Mouse (Mus musculus) CH12.LX (cell line): ENCODE data around the gene Rpl9-ps1. TPM values are rescaled to one million over a fixed set of nuclear protein-coding genes. Genes with fewer than 3 reads are reported as not detected.

Experiments
- DNase-seq: peaks from one replicate; pipeline ENCODE4 v3.0.0-alpha.2; 2013; ENCODE audit errors: extremely low read depth
- H3K27ac ChIP-seq: 2 replicates; pipeline ENCODE4 v1.5.1; 2012; ENCODE audit warnings: low read depth, mild to moderate bottlenecking, control low read depth, moderate library complexity; ENCODE audit not compliant: insufficient read depth
- H3K27me3 ChIP-seq: replicated peaks from 2 replicates; pipeline ENCODE3; 2012; ENCODE audit warnings: inconsistent platforms
- H3K36me3 ChIP-seq, 2 experiments: replicated peaks in 1 of 2; 2 replicates each; pipeline versions ENCODE3 to v1.6.1; 2012; ENCODE audit warnings: inconsistent platforms in 1 of 2, low read length in 1 of 2, mild to moderate bottlenecking in 1 of 2, mixed read lengths in 1 of 2, moderate library complexity in 1 of 2; ENCODE audit not compliant: control insufficient read depth in 1 of 2, insufficient read depth in 1 of 2
- H3K4me1 ChIP-seq, 2 experiments: 2 replicates each; pipeline ENCODE4 v1.6.1; 2012; ENCODE audit warnings: inconsistent platforms in 1 of 2, moderate library complexity in 1 of 2; ENCODE audit not compliant: insufficient read depth in 2 of 2, control insufficient read depth in 1 of 2
- H3K4me2 ChIP-seq: 2 replicates; pipeline ENCODE4 v1.6.1; 2012; ENCODE audit warnings: low read depth, mild to moderate bottlenecking, control low read depth; ENCODE audit not compliant: poor library complexity, insufficient read depth, severe bottlenecking
- H3K4me3 ChIP-seq, 3 experiments: fragments of 150-350 bp in 1 of 3; sonication (generic) in 1 of 3; replicated peaks in 1 of 3; 2 replicates each; pipeline versions ENCODE3 to v1.5.1; 2011 to 2012; ENCODE audit warnings: low read depth in 2 of 3, low read length in 2 of 3, mild to moderate bottlenecking in 2 of 3, moderate library complexity in 2 of 3, control low read depth in 1 of 3, improper control_type of control experiment in 1 of 3, inconsistent platforms in 1 of 3, mixed read lengths in 1 of 3; ENCODE audit not compliant: poor library complexity in 1 of 3
- H3K79me2 ChIP-seq: replicated peaks from 2 replicates; pipeline ENCODE4 v1.6.1; 2012; ENCODE audit warnings: mild to moderate bottlenecking, moderate library complexity; ENCODE audit not compliant: control insufficient read depth, poor library complexity, insufficient read depth, severe bottlenecking; ENCODE audit errors: extremely low read depth
- H3K9ac ChIP-seq: 2 replicates; pipeline ENCODE4 v1.6.1; 2012; ENCODE audit warnings: low read depth, mild to moderate bottlenecking, control low read depth, moderate library complexity; ENCODE audit not compliant: insufficient read depth
- H3K9me3 ChIP-seq: replicated peaks from 2 replicates; pipeline ENCODE3; 2012; ENCODE audit warnings: low read length, inconsistent platforms, mixed read lengths
- BHLHE40 ChIP-seq: IDR thresholded peaks from 2 replicates; pipeline ENCODE4 v1.6.1; 2011; ENCODE audit warnings: mild to moderate bottlenecking, low read depth, low read length, improper control_type of control experiment
- CHD1 ChIP-seq: IDR thresholded peaks from 2 replicates; pipeline ENCODE4 v1.6.1; 2012; ENCODE audit warnings: low read depth, low read length, improper control_type of control experiment, inconsistent platforms
- CHD2 ChIP-seq: IDR thresholded peaks from 2 replicates; pipeline ENCODE4 v1.6.1; 2011; ENCODE audit warnings: low read length, improper control_type of control experiment
- CTCF ChIP-seq, 2 experiments: IDR thresholded peaks in 1 of 2; conservative IDR thresholded peaks in 1 of 2; 2 replicates each; pipeline ENCODE4 v1.5.1; 2011 to 2012; ENCODE audit warnings: low read depth in 2 of 2, low read length in 2 of 2, improper control_type of control experiment in 1 of 2, inconsistent platforms in 1 of 2, mild to moderate bottlenecking in 1 of 2, moderate library complexity in 1 of 2
- E2F4 ChIP-seq: IDR thresholded peaks from 2 replicates; pipeline ENCODE4 v1.6.1; 2011; ENCODE audit warnings: low read depth, low read length, improper control_type of control experiment; ENCODE audit not compliant: insufficient replicate concordance
- EP300 ChIP-seq: IDR thresholded peaks from 2 replicates; pipeline ENCODE4 v1.6.1; 2011; ENCODE audit warnings: low read length, improper control_type of control experiment
- ETS1 ChIP-seq: conservative IDR thresholded peaks from 2 replicates; pipeline ENCODE4 v1.6.1; 2012; ENCODE audit warnings: low read depth, mild to moderate bottlenecking, inconsistent platforms, low read length, improper control_type of control experiment, moderate library complexity
- GABPA ChIP-seq: IDR thresholded peaks from 2 replicates; pipeline ENCODE4 v1.6.1; 2012; ENCODE audit warnings: low read depth, low read length, improper control_type of control experiment, inconsistent platforms; ENCODE audit not compliant: insufficient replicate concordance
- IRF4 ChIP-seq: IDR thresholded peaks from 2 replicates; pipeline ENCODE4 v1.6.1; 2014; ENCODE audit warnings: low read depth, mild to moderate bottlenecking, inconsistent platforms, low read length, improper control_type of control experiment
- JUN ChIP-seq: IDR thresholded peaks from 2 replicates; pipeline ENCODE4 v1.6.1; 2011; ENCODE audit warnings: low read depth, mild to moderate bottlenecking, low read length, improper control_type of control experiment, moderate library complexity; ENCODE audit not compliant: insufficient read depth
- KAT2A ChIP-seq: IDR thresholded peaks from 2 replicates; pipeline ENCODE4 v1.6.1; 2012; ENCODE audit warnings: low read length, improper control_type of control experiment, inconsistent platforms; ENCODE audit not compliant: insufficient replicate concordance
- MAFK ChIP-seq: IDR thresholded peaks from 2 replicates; pipeline ENCODE4 v1.6.1; 2011; ENCODE audit warnings: low read length, improper control_type of control experiment; ENCODE audit not compliant: insufficient replicate concordance
- MAZ ChIP-seq: IDR thresholded peaks from 2 replicates; pipeline ENCODE4 v1.6.1; 2012; ENCODE audit warnings: low read depth, mild to moderate bottlenecking, inconsistent platforms, low read length, improper control_type of control experiment, moderate library complexity
- MEF2A ChIP-seq: IDR thresholded peaks from 2 replicates; pipeline ENCODE4 v1.6.1; 2014; ENCODE audit warnings: low read depth, mild to moderate bottlenecking, inconsistent platforms, low read length, improper control_type of control experiment, borderline replicate concordance
- MXI1 ChIP-seq: IDR thresholded peaks from 2 replicates; pipeline ENCODE4 v1.6.1; 2011; ENCODE audit warnings: mild to moderate bottlenecking, low read depth, low read length, improper control_type of control experiment
- PAX5 ChIP-seq: IDR thresholded peaks from 2 replicates; pipeline ENCODE4 v1.6.1; 2012; ENCODE audit warnings: low read length, inconsistent platforms, mixed read lengths
- POLR2AphosphoS2 ChIP-seq: IDR thresholded peaks from 2 replicates; pipeline ENCODE4 v1.6.1; 2011; ENCODE audit warnings: low read depth, low read length, improper control_type of control experiment
- RAD21 ChIP-seq: IDR thresholded peaks from 2 replicates; pipeline ENCODE4 v1.6.1; 2011; ENCODE audit warnings: low read depth, mild to moderate bottlenecking, low read length, improper control_type of control experiment, moderate library complexity
- RCOR1 ChIP-seq: conservative IDR thresholded peaks from 2 replicates; pipeline ENCODE4 v1.6.1; 2012; ENCODE audit warnings: low read depth, mild to moderate bottlenecking, inconsistent platforms, low read length, improper control_type of control experiment
- SMC3 ChIP-seq: IDR thresholded peaks from 2 replicates; pipeline ENCODE4 v1.6.1; 2011; ENCODE audit warnings: low read depth, low read length, improper control_type of control experiment
- TBP ChIP-seq: conservative IDR thresholded peaks from 2 replicates; pipeline ENCODE4 v1.6.1; 2011; ENCODE audit warnings: low read depth, low read length, improper control_type of control experiment
- USF1 ChIP-seq: IDR thresholded peaks from 2 replicates; pipeline ENCODE4 v1.6.1; 2014; ENCODE audit warnings: low read depth, mild to moderate bottlenecking, inconsistent platforms, low read length, improper control_type of control experiment
- USF2 ChIP-seq: conservative IDR thresholded peaks from 2 replicates; pipeline ENCODE4 v1.6.1; 2011; ENCODE audit warnings: low read depth, low read length, improper control_type of control experiment
- ZC3H11A ChIP-seq: IDR thresholded peaks from 2 replicates; pipeline ENCODE4 v1.6.1; 2012; ENCODE audit warnings: low read depth, mild to moderate bottlenecking, inconsistent platforms, low read length, improper control_type of control experiment
- ZMIZ1 ChIP-seq: IDR thresholded peaks from 2 replicates; pipeline ENCODE4 v1.6.1; 2012; ENCODE audit warnings: low read depth, mild to moderate bottlenecking, inconsistent platforms, low read length, improper control_type of control experiment
- ZNF384 ChIP-seq: IDR thresholded peaks from 2 replicates; pipeline ENCODE4 v1.6.1; 2012; ENCODE audit warnings: low read depth, low read length, improper control_type of control experiment, inconsistent platforms
- dilution Hi-C: fragments of 300-500 bp; cut with MboI; formaldehyde crosslinking; loops from 2 replicates; pipeline ENCODE4 v1.14.3; 2020; ENCODE audit warnings: low sequenced_read_pairs; ENCODE audit not compliant: extremely low pct_unique_long_range_greater_than_20kb, extremely low pct_ligation_motif_present
- in situ Hi-C: fragments of 300-500 bp; cut with MboI; formaldehyde crosslinking; loops from 3 replicates; pipeline ENCODE4 v1.14.3; 2019; ENCODE audit warnings: low sequenced_read_pairs, low pct_ligation_motif_present, low pct_unique_long_range_greater_than_20kb, mixed read lengths
- polyA plus RNA-seq: library from polyadenylated mRNA; unstranded; fragments of >175 nt; gene quantifications from 2 replicates; pipeline ENCODE4 v1.2.1, GENCODE M21; 2012; ENCODE audit warnings: low read depth; ENCODE audit not compliant: insufficient read length
- total RNA-seq, 2 experiments: library from RNA; depleted of rRNA; stranded (reverse); fragments of 300-350 nt in 1 of 2; fragments of >200 nt in 1 of 2; gene quantifications; 2 replicates each; pipeline ENCODE4 v1.2.3; 2012 to 2014

Rpl9-ps1 gene
- total and polyA plus RNA-seq, 3 experiments: not detected

GRCm38 (mm10) chr11:83630630-83631029 lies 14.8 kb downstream of the Rpl9-ps1 start:
- Histone ChIP-seq H3K9me3 (no peaks in the 10 kb centered on the region), H3K27me3 (no peaks in the 10 kb centered on the region), H3K9ac (no peak overlapping the region), H3K4me2 (no peak overlapping the region), H3K36me3 (no peaks in the 10 kb centered on the region), H3K27ac (no peak overlapping the region), H3K79me2 (no peaks in the 10 kb centered on the region), H3K4me1 (peaks cover 11 to 12% of the 10 kb centered on the region in 2 experiments), H3K4me3 (no peak overlapping the region)
- dilution Hi-C loops (no loop called here), in situ Hi-C loops (loop anchor here (5.0 to 10.0 kb wide), 3 partner anchors 68 to 186 kb away; no protein-coding TSS in a partner anchor)
- no peak for DNase-seq
- no peak for TF ChIP-seq MEF2A
- no peak for TF ChIP-seq ZMIZ1
- TF ChIP-seq USF1: no peak
- TF ChIP-seq ZC3H11A: no peak
- no peak for TF ChIP-seq TBP
- TF ChIP-seq MAZ: no peak
- no peak for TF ChIP-seq CTCF (conservative IDR thresholded peaks at IDR 0.05 in 1 of 2, IDR thresholded peaks at IDR 0.05 in 1 of 2; ENCODE audit: low read depth in 2 of 2, low read length in 2 of 2)
- no peak for TF ChIP-seq EP300
- TF ChIP-seq PAX5: no peak
- no peak for TF ChIP-seq BHLHE40
- TF ChIP-seq RAD21: no peak
- TF ChIP-seq POLR2AphosphoS2: no peak
- no peak for TF ChIP-seq KAT2A
- TF ChIP-seq MAFK: no peak
- TF ChIP-seq, all 38 proteins: peak for 0

- TF ChIP-seq RCOR1 (no peak), USF2 (no peak), ETS1 (no peak), IRF4 (no peak), MEF2A (no peak), E2F4 (no peak), MXI1 (no peak), EP300 (no peak), ZC3H11A (no peak), ZNF384 (no peak), GABPA (no peak), JUN (no peak), CHD1 (no peak), SMC3 (no peak), CHD2 (no peak)
- peaks cover 11 to 12% of the 10 kb centered on the region in 2 experiments for H3K4me1 ChIP-seq
- in situ Hi-C loops (no loop called here), dilution Hi-C loops (no loop called here)
- no peak overlapping the region for H3K27ac ChIP-seq
- no peak for DNase-seq
- no peaks in the 10 kb centered on the region for H3K79me2 ChIP-seq
- H3K36me3 ChIP-seq: no peaks in the 10 kb centered on the region
- no peak overlapping the region for H3K4me3 ChIP-seq
- H3K9ac ChIP-seq: no peak overlapping the region
- H3K4me2 ChIP-seq: no peak overlapping the region
- no peaks in the 10 kb centered on the region for H3K27me3 ChIP-seq
- H3K9me3 ChIP-seq: no peaks in the 10 kb centered on the region
Observed at GRCm38 (mm10) chr11:83628808-83629207, 16.6 kb downstream of the Rpl9-ps1 start.
